Mouse (Mus musculus) adrenal gland, postnatal 14 days (tissue): ENCODE data around the gene Bsnd. TPM values are rescaled to one million over a fixed set of nuclear protein-coding genes. Genes with fewer than 3 reads are reported as not detected.

Source experiments
- total RNA-seq: library from RNA; stranded (reverse); gene quantifications from 2 replicates; pipeline ENCODE4 v1.2.3, GENCODE M21; 2021

Gene Bsnd
- total RNA-seq, 1 experiment from 2014 or later: not detected

Other genes with a start within 250 kb of the Bsnd start
- gene Usp24, start 176.1 kb downstream of the Bsnd start, total RNA-seq: 39.3 and 43.9 TPM in 2 replicates
- gene Pcsk9, start 28.0 kb downstream of the Bsnd start, total RNA-seq: 0.11 and 0.59 TPM in 2 replicates
- gene Dhcr24, start 68.8 kb upstream of the Bsnd start, total RNA-seq: 48.8 and 110 TPM in 2 replicates
- gene Lexm, start 125.0 kb upstream of the Bsnd start, total RNA-seq: not detected in 2 replicates
- gene Ttc22, start 130.1 kb upstream of the Bsnd start, total RNA-seq: not detected in 2 replicates
- 6.3 and 8.6 TPM in 2 replicates for gene Pars2, start 158.8 kb upstream of the Bsnd start, total RNA-seq
- gene Ttc4, start 186.7 kb upstream of the Bsnd start, total RNA-seq: 26.0 and 30.3 TPM in 2 replicates
- gene Mroh7, start 238.6 kb upstream of the Bsnd start, total RNA-seq: 0.41 and 2.9 TPM in 2 replicates
- gene Fam151a, start 241.6 kb upstream of the Bsnd start, total RNA-seq: 0.26 TPM in 1 of 2 replicates, not detected in the other